Mouse (Mus musculus): Measurements from ENCODE around the gene Olfr920.

The Olfr920 gene

GRCm38 (mm10) chr9:38751999-38752398 is at the start of gene Olfr920:
Olfr920 (plus strand) TSS chr9:38752299.
- no peak for DNase-seq

DNA sequence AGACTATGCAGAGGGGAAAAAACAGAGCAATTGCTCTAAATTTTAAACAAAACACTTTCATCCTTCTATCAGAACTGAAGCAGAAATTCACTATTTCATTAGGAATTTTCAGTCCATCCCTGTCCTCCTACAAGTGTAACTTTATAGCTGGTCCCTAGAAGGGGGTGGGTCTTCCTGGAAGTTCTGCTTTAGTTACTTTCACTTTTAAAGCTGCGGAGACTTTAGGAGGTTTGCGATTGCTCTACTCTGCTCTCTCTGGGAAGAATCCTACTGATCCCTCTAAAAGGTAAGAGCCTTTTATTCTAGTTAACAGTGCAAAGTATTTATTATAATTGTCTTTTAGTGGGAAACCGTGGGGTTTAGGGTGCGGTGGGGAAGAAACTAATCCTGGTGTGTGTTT is 34.0 kb upstream of the Olfr920 start, which contains the start of gene Vwa5a:
Vwa5a (plus strand) TSS at position 167 of the 400 bp plus-strand sequence.
- DNase-seq, result no peak

GRCm38 (mm10) chr9:38718927-38719441 is 33.1 kb upstream of the Olfr920 start:
- no peak for DNase-seq

GRCm38 (mm10) chr9:38724044-38724443 is 28.1 kb upstream of the Olfr920 start:
- DNase-seq, result no peak

GRCm38 (mm10) chr9:38728218-38728617 is 23.9 kb upstream of the Olfr920 start:
- DNase-seq, result no peak

DNA sequence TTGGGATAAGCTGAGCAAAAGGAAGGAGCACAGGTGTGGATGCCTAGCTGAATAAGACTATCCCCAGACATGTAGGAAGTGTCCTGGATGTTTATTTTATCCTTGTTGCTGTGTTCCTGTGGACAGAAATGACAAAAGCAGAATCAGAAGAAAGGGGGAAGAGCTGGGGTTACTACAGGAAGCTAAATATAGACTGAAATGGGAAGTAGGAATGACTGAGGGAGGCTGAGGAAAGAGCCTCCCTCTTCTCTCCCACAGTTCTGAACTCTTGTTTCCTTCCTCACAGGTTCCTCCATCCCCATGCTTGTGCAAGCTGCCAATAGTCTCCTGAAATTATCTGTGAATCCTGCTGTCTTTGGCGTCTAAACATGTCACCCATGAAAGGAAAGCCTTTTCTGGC is 10.7 kb upstream of the Olfr920 start:
- no peak for DNase-seq

DNA sequence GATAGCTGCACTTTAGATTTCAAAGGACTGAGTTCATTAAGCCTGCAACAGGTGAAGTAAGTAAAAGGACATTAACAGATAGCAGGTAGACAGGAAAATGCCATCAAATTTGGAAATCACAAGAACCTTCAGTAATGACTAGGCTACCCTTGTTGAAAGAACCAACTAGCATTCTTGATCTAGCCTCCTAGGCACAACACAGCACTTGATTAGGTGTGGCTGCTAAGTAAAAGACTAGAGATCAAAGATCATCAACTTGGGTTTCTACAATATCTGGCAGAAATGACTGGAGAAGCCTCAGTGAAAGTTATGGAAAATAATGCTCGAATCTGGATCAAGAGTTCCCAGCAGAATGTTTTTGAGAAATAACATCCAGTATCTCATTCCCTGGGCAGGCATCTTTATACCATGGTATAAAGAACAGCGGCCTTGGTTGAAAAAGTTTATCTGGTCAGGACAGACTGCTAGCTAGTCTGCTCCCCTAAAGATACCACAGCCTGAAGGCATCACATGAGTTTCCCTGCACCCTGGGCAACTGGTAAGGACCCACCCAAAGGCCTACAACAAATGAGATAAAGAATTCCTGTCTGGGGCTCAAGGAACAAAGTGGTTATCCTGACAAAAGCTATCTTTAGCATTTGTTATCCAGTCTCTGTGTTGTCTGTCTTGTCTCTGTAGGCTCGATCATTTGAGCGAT is 7.3 kb upstream of the Olfr920 start:
- no peak for DNase-seq

DNA sequence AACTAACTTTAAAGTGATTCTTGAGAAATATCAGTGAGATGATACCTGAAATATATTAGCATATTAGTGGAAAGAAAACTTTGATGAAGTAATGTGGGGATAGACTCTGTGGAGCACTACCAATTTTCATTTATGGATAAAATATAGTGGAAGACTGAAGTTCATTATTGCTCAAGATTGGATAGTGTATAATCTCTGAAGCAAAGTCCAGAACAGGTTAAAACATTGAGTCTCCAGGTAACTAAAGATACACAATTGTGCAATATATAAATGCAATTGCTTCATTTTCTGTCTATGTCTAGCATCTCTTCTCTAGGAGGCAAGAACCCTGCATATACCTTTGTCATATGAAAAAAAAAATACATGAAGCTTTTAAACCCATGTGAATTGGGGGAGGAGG is 20.7 kb downstream of the Olfr920 start, which contains the start of gene Olfr921:
Olfr921 (plus strand) TSS at position 301 of the 400 bp plus-strand sequence.
- no peak for DNase-seq

GRCm38 (mm10) chr9:38792689-38793088 is 40.6 kb downstream of the Olfr920 start:
- no peak for DNase-seq

GRCm38 (mm10) chr9:38805696-38806095 is 53.6 kb downstream of the Olfr920 start:
- DNase-seq, result no peak

All from cerebellum, adult 18-20 months (tissue).